Mouse (Mus musculus) MEL-GATA-1-ER (cell line): ENCODE measurements around the gene Zfp536.
"Not testable (repeated sequence)": the region's sequence is repeated elsewhere in the genome, so short reads cannot be mapped to it uniquely, and the experiment has no call there.

Experiments used
- DNase-seq: peaks from one replicate; pipeline ENCODE4 v3.0.0-alpha.2; 2012; ENCODE audit warnings: low read depth; ENCODE audit errors: extremely low read depth

Gene Zfp536

DNA sequence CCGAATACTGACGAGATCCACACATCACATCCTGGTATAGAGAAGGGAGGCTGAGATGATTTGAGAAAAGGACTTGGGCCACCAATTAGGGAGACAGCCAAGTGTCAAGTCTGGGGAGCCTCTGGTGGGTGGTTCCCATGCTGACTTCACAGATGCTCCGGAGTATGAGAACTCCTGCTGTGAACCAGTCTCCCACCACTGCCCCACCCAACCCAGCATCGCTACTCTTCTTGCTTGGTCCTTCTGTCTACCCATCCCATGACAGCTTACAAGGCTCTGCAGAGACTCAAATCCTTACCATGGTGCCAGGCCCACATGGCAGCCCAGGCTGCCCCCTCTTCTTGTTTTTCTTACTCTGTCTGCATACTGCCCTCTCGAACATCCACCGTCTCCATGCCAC is 165.5 kb downstream of the Zfp536 start:
- DNase-seq = no peak

DNA sequence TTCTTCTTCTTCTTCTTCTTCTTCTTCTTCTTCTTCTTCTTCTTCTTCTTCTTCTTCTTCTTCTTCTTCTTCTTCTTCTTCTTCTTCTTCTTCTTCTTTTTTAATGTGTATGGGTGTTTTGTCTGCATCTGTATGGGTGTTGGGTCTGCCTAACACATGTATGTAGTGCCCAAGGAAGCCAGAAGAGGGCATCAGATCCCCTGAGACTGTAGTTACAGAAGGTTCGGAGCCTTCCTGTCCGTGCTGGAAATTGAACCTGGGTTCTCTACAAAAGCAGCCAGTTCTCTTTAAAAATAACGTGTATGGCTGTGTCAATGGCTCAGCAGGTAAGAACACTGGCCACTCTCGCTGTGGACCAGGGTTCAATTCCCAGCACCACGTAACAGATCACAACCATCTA is 167.0 kb downstream of the Zfp536 start:
- no peak for DNase-seq

- DNase-seq = not testable (repeated sequence)
Observed at GRCm38 (mm10) chr7:37603525-37603909, 169.9 kb downstream of the Zfp536 start.

DNA sequence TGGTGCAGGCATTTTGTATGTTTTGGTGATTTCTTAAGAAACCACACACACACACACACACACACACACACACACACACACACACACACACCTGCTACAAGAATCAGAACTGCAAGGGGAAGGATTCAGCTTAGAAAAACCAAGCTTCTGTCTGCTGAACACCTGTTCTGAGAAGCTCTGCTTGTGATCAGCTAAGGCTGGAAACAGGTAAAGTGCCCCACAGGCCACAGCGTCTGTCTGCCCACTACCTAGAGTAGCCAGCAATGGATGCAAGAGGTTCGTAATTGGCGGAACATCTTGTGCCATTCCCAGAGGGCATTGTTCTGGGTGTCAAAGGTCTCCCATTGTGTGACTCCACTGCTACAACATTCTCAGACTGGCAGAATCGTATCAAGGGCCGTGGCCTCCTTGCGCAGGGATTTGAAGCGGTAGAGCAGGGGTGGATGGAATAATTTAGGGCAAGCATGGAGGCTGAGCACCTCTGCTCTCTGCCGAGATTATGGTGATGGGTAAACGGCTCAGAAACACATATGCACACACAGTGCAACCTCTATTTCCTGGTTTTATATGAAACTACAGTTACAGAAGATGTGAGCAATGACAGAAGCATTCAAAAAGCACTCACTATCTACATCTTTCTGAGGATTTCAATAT is 170.4 kb downstream of the Zfp536 start:
- DNase-seq = no peak

GRCm38 (mm10) chr7:37600318-37600717 is 173.1 kb downstream of the Zfp536 start:
- no peak for DNase-seq

- no peak for DNase-seq
Observed at GRCm38 (mm10) chr7:37594211-37595030, 179.0 kb downstream of the Zfp536 start.

GRCm38 (mm10) chr7:37593566-37593965 is 179.9 kb downstream of the Zfp536 start:
- no peak for DNase-seq

DNA sequence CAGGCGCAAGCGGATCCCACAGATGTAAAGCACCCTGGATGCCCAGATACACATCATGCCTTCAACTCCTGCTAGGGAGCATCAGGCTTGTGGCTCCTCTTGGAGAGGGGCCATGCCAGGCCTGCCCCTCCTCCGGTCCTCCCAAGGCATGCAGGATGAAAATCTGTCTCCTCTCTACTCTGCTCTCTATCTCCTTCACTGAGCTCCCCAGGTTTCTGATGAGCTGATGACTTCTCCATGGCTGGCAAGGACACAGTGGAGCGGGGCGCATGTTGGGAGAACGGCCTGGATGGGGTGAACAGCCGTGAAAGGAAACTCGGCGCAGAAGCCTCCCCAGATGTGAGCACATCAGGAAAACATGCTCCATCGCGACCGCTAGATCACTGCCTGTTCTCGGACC is 186.7 kb downstream of the Zfp536 start:
- DNase-seq = no peak

DNA sequence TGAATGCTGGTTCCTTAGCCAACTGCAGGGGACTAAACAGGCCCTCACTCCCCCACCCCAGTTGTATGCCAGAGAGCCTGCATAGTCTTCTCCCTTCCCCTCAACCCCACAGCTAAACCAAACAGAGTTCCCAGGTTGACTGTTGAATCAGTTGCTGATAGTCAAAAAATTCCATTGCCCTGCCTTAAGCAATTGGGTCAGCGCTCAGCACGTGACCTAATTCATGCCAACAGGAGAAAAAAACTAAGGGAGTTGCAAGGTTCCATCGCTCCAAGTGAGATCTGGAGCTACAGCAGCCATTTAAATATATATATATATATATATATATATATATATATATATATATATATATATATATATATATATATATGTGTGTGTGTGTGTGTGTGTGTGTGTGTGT is 192.2 kb downstream of the Zfp536 start:
- no peak for DNase-seq

DNA sequence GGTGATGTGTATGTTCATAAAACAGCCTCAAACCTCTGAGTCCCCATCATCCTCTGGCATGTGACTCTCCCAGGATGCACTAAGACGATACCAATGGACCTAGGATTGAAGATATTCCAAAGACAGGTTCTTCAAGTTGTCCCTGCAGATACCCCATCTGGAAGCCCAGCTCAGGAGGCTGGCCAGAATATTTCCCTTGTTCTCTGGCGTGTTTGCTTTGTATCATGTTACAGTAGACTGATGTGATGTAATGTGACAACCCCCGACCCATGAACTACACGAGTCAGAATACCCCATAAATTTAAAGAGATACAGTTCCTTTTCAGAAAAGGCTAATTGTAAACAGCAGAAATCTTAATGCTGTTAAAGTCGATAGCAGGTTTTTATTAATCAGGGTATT is 192.9 kb downstream of the Zfp536 start:
- no peak for DNase-seq

DNA sequence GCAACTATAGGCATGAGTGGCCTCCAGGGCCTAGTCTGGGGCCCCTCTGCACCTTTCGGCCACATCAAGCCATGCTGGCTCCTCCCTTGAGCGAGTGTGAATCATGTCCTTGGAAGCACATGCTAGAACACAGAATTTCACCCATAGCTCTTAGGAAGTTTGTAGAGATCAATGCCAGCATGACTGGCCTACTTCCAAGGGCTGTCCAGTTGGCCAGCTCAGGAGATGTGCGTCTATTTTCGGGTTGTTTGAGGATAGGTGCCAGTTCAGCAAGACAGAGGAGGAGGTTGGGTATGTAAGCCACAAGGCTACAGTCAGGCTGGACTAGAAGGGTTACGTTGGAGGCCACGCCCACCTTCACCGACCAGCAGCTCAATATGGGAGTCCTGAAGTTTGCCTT is 201.4 kb downstream of the Zfp536 start:
- no peak for DNase-seq

- DNase-seq = no peak
Observed at GRCm38 (mm10) chr7:37568811-37569500, 204.5 kb downstream of the Zfp536 start.

- no peak for DNase-seq
Observed at GRCm38 (mm10) chr7:37568041-37568440, 205.4 kb downstream of the Zfp536 start.

DNA sequence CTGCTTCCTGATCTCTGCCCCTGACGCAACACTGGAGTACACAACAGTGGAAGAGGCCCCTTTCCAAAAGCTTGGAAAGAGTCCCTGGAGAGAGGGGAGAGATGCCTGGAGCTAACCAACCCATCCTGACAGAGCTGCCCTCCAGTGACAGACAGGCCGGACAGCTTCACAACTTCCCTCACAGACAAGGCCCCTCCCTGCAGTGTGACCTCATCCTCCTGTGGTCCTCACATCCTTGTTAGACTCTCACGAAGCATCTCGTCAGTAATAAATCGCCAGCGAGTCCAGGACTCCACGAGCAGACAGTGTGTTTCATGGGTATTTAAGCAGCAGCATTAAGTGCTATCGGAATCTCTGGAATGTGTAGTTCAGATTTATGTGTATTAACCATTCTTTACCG is 207.4 kb downstream of the Zfp536 start:
- DNase-seq = no peak

DNA sequence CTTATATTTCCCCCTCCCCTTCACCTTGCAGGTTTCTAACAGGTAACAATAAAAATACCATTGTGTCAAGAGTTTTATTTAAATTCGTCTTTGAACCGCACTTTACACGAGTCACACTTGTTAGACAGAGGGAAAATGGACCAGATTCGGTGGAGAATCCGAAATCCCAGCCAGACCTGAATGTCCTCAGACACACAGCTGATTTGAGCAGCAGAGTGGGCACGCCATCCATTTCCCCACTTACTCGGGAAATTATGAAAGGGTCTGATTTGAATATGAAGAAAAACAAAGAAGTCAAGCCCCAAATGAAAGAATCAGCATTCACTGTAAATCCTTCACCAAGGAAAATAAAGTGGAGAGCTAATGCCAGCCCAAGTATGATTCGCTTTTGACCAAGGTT is 208.1 kb downstream of the Zfp536 start:
- no peak for DNase-seq

- DNase-seq = no peak
Observed at GRCm38 (mm10) chr7:37564644-37565043, 208.8 kb downstream of the Zfp536 start.

DNA sequence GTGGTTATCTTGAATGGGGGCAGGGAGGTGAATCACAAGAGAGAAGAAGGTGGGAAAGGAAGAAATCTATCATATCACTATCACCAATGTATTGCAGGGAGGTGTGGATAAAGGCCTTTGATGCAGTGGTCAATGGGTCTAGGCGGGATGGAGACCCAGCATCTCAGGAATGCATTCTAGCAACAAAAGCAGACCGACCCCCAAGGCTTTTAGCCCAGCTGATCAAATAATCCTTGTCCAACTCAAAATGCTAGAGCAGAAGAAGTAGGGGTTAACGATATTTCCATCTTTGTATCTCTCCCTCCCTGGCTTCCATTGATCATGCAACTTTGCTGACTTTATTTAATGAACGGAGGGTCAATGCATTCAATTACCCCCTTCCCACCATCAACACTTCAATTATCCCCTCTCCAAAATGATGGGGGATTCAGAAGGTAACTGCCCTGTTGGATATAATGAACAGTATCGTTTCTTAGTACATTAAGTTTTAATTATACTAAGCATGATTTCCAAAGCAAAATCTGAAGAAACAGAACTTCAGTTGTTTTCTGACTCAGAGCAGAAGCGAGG is 209.5 kb downstream of the Zfp536 start:
- DNase-seq = no peak

- DNase-seq = no peak
Observed at GRCm38 (mm10) chr7:37563171-37563574, 210.3 kb downstream of the Zfp536 start.

DNA sequence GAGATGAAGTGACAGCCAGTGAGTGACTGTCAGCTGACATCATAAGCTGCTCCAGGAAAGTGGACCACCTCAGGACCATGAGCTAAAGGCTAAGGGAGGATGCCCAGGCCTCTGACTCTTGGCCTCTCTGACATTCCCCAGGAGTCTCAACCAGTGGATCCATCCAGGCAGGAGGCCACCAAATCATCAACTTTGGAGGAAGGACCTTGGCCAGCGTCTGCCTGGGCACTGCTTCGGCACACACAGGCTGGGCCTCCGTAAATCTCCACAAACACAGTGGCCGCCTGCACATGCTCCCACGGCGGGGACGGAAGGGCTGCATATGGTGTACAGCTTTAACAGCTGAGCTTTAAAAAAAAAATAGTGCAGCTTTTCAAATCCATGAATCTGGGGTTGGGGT is 210.9 kb downstream of the Zfp536 start:
- DNase-seq = no peak

GRCm38 (mm10) chr7:37560581-37560980 is 212.9 kb downstream of the Zfp536 start:
- DNase-seq = no peak

GRCm38 (mm10) chr7:37559851-37560250 is 213.6 kb downstream of the Zfp536 start:
- no peak for DNase-seq

DNA sequence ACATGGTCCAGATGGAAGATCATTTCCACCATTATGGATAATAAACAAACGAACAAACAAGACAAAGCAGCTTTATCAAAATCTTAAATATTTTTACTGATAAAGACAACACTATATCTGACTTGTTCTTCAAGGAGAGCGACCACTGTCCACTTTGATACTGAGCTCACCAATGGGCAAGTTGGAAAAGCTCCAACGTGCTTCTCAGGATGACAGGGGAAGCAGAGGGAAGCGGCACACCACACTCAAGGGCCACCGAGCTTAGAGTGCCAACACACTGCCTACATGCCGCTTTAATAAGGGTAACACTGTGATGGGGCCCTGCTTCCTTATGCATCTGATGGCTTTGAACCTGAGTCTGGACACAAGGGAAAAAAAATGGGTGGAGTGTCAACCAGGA is 214.1 kb downstream of the Zfp536 start:
- no peak for DNase-seq
